7 mouse cellular contexts compared by ENCODE assay signal in genomic region chr7:45704046-45704559, GRCm38 (mm10). TPM values are rescaled to one million over a fixed set of nuclear protein-coding genes. Genes with fewer than 3 reads are reported as not detected.
A peak's percentile ranks its signal among the peaks of the same experiment; 100 is the strongest.
DNase-seq lines count a peak whose midpoint lies in the region; ATAC-seq lines count a peak whose summit lies in the region.

No protein-coding gene starts in this region.

- peak overlapping the region; percentile 53 for H3K9ac ChIP-seq in hindbrain, embryonic 14.5 days

- DNase-seq in R1 (ENCODE audit: low read depth, low spot score), result peak; percentile 70
- DNase-seq in cerebellum, adult 8-10 months, result peak; percentile 85
- peak; percentile 69 to 86 for DNase-seq in frontal cortex, postnatal 14 days (ENCODE audit: low spot score in 2 of 2)
- peak; percentile 80 for DNase-seq in hindbrain, embryonic 14.5 days (ENCODE audit: low spot score)
- DNase-seq in left cerebral cortex, adult 18-20 months (ENCODE audit: low spot score in 2 of 2), result peak; percentile 64 to 70
- peak; percentile 71 to 72 for DNase-seq in lung, postnatal 4 days
- peak; percentile 78 to 82 for DNase-seq in right cerebral cortex, postnatal 36 days (ENCODE audit: low spot score in 2 of 2)

- peak overlapping the region; percentile 81 for H3K27ac ChIP-seq in hindbrain, embryonic 14.5 days

- ATAC-seq in hindbrain, embryonic 14.5 days (ENCODE audit: low FRiP score), result peak; percentile 61

- no peaks in the 10 kb centered on the region for H3K36me3 ChIP-seq in hindbrain, embryonic 14.5 days (replicated peaks; ENCODE audit: control insufficient read depth, insufficient read depth)

- H3K27me3 ChIP-seq in hindbrain, embryonic 14.5 days (ENCODE audit: control insufficient read depth, insufficient read depth, low read length), result peaks cover 3% of the 10 kb centered on the region; the same call in 1 of the 2 replicates

- H3K4me1 ChIP-seq in hindbrain, embryonic 14.5 days (replicated peaks; ENCODE audit: control insufficient read depth, insufficient read depth, low read length), result peaks cover 58% of the 10 kb centered on the region

- no peaks in the 10 kb centered on the region for H3K9me3 ChIP-seq in hindbrain, embryonic 14.5 days (ENCODE audit: control insufficient read depth, low read length)

- H3K4me2 ChIP-seq in hindbrain, embryonic 14.5 days (replicated peaks), result peak overlapping the region; percentile 94

- peak overlapping the region; percentile 52 for H3K4me3 ChIP-seq in hindbrain, embryonic 14.5 days (replicated peaks; ENCODE audit: low read length)

- under 1% methylated on average over 13 of the region's 13 CpGs for WGBS in hindbrain, embryonic 14.5 days

RNA-seq across cellular contexts. Expression of gene Dbp, which starts 0.8 kb away (rescaled TPM):
- 3.5 and 3.9 TPM in 2 replicates for polyA plus RNA-seq in hindbrain, embryonic 14.5 days (2014; fragmentation: Nextera tagmentation; extraction: Ambion mirVana)
- 10 to 100 TPM; 63.1 to 84.6 TPM for total RNA-seq in left cerebral cortex, adult 18-20 months (2021)

RNA-seq across cellular contexts. Expression of gene Car11, which starts 4.5 kb away (rescaled TPM):
- polyA plus RNA-seq in hindbrain, embryonic 14.5 days (2014; fragmentation: Nextera tagmentation; extraction: Ambion mirVana), result 28.2 and 29.0 TPM in 2 replicates
- 100 to 1,000 TPM; 215 to 220 TPM for total RNA-seq in left cerebral cortex, adult 18-20 months (2021)

RNA-seq across cellular contexts. Expression of gene Sec1, which starts 9.9 kb away (rescaled TPM):
- polyA plus RNA-seq in hindbrain, embryonic 14.5 days (2014; fragmentation: Nextera tagmentation; extraction: Ambion mirVana), result 0.22 and 0.40 TPM in 2 replicates
- 1 to 10 TPM; 1.2 to 1.7 TPM for total RNA-seq in left cerebral cortex, adult 18-20 months (2021)

RNA-seq across cellular contexts. Expression of gene Rpl18, which starts 11.2 kb away (rescaled TPM):
- polyA plus RNA-seq in hindbrain, embryonic 14.5 days (2014; fragmentation: Nextera tagmentation; extraction: Ambion mirVana), result 578 and 674 TPM in 2 replicates
- total RNA-seq in left cerebral cortex, adult 18-20 months (2021), result 100 to 1,000 TPM; 331 to 369 TPM

RNA-seq across cellular contexts. Expression of gene Sphk2, which starts 13.7 kb away (rescaled TPM):
- 16.7 and 20.0 TPM in 2 replicates for polyA plus RNA-seq in hindbrain, embryonic 14.5 days (2014; fragmentation: Nextera tagmentation; extraction: Ambion mirVana)
- 10 to 100 TPM; 32.3 to 33.0 TPM for total RNA-seq in left cerebral cortex, adult 18-20 months (2021)

Comparison
In these comparisons a context has a peak if more than half of its experiments do, and no peak if none do; other contexts are left out.
1. Peak in every context shown above with its lines: DNase-seq, ATAC-seq, H3K4me3 ChIP-seq and H3K27ac ChIP-seq.